In genomic region chr10:93783216-93784013, GRCm38 (mm10) we compare ENCODE assay signal across 20 mouse cellular contexts. TPM values are rescaled to one million over a fixed set of nuclear protein-coding genes. Genes with fewer than 3 reads are reported as not detected.
DNase-seq lines count a peak whose midpoint lies in the region; ATAC-seq and TF ChIP-seq lines count a peak whose summit lies in the region.
"Had no signal": no experiment of that assay in that cellular context is flagged by ENCODE, and none has a peak within 500 bp of the region (broad histone marks: within the 10 kb centered on the region; RNA-seq: fewer than 3 reads in every experiment).

No protein-coding gene starts in this region.

- no peak overlapping the region for H3K27ac ChIP-seq in stomach, postnatal 0 days (replicated peaks)
- H3K27ac ChIP-seq: embryonic facial prominence, embryonic 12.5 days; limb, embryonic 15.5 days; neural tube, embryonic 15.5 days had no signal

- H3K4me1 ChIP-seq in stomach, postnatal 0 days (replicated peaks; ENCODE audit: control insufficient read depth, insufficient read depth): no peaks in the 10 kb centered on the region
- H3K4me1 ChIP-seq: embryonic facial prominence, embryonic 12.5 days; limb, embryonic 15.5 days; neural tube, embryonic 15.5 days had no signal

- DNase-seq in heart, adult 11 months: peak; percentile 58
- no peak for DNase-seq in heart, postnatal 36 days
- peak; percentile 29 for DNase-seq in right cerebral cortex, adult 18-20 months
- DNase-seq in right cerebral cortex, postnatal 25 days: no peak
- DNase-seq in NIH3T3 (ENCODE audit: low read depth): peak; percentile 69
- DNase-seq in stomach, postnatal 0 days (ENCODE audit: low spot score): peak; percentile 17
- no peak for DNase-seq in kidney, postnatal 14 days
- DNase-seq: cerebellum, adult 8-10 months; gastrocnemius, postnatal 10 days; kidney, adult 9 months; kidney, postnatal 4 days; liver, postnatal 0 days; thymus, postnatal 25 days had no signal

- intact Hi-C loops in heart, postnatal 36 days (cut with DNase I): loop anchor here (1.0 kb wide), 1 partner anchor 11 kb away; no protein-coding TSS in a partner anchor

- H3K9me3 ChIP-seq in stomach, postnatal 0 days (ENCODE audit: control insufficient read depth, low read length): no peaks in the 10 kb centered on the region
- H3K9me3 ChIP-seq: embryonic facial prominence, embryonic 12.5 days; limb, embryonic 15.5 days; neural tube, embryonic 15.5 days had no signal

- no peaks in the 10 kb centered on the region for H3K27me3 ChIP-seq in stomach, postnatal 0 days (ENCODE audit: control insufficient read depth, insufficient read depth, low read length)
- H3K27me3 ChIP-seq: embryonic facial prominence, embryonic 12.5 days; limb, embryonic 15.5 days; neural tube, embryonic 15.5 days had no signal

- WGBS in stomach, postnatal 0 days: 54% methylated on average over 15 of the region's 15 CpGs

- no peak for ATAC-seq in stomach, postnatal 0 days (ENCODE audit: low FRiP score, low TSS enrichment)
- ATAC-seq: liver, postnatal 0 days had no signal

- H3K9ac ChIP-seq in stomach, postnatal 0 days (ENCODE audit: low read length): no peak overlapping the region
- H3K9ac ChIP-seq: embryonic facial prominence, embryonic 12.5 days; limb, embryonic 15.5 days; liver, postnatal 0 days; neural tube, embryonic 15.5 days had no signal

- no peak for TF ChIP-seq EP300 in stomach, postnatal 0 days (optimal IDR thresholded peaks at IDR 0.05)

- H3K4me3 ChIP-seq in stomach, postnatal 0 days (ENCODE audit: low read depth, low read length): no peak overlapping the region
- H3K4me3 ChIP-seq: embryonic facial prominence, embryonic 12.5 days; limb, embryonic 15.5 days; neural tube, embryonic 15.5 days had no signal

- TF ChIP-seq CTCF in stomach, postnatal 0 days (IDR thresholded peaks at IDR 0.05; ENCODE audit: low read depth): no peak

- no peaks in the 10 kb centered on the region for H3K36me3 ChIP-seq in stomach, postnatal 0 days (ENCODE audit: control insufficient read depth, insufficient read depth, low read length)
- H3K36me3 ChIP-seq: embryonic facial prominence, embryonic 12.5 days; limb, embryonic 15.5 days; neural tube, embryonic 15.5 days had no signal

- no peak overlapping the region for H3K4me2 ChIP-seq in stomach, postnatal 0 days (replicated peaks; ENCODE audit: low read depth)
- H3K4me2 ChIP-seq: embryonic facial prominence, embryonic 12.5 days; limb, embryonic 15.5 days; neural tube, embryonic 15.5 days had no signal

RNA-seq across cellular contexts. Expression of gene Usp44, which starts 47.9 kb away (rescaled TPM):
- not detected for total RNA-seq in heart, postnatal 36 days (2021)
- not detected in 2 replicates for polyA plus RNA-seq in stomach, postnatal 0 days (2015; fragmentation: Nextera tagmentation; extraction: Ambion mirVana)
- total RNA-seq: heart, adult 8-10 months; layer of hippocampus, postnatal 14 days; left cerebral cortex, postnatal 25 days; megakaryocyte-erythroid progenitor cell, adult 5-6 weeks had no signal

Comparison
In these comparisons a context has a peak if more than half of its experiments do, and no peak if none do; other contexts are left out.
1. DNase-seq: peak in heart, adult 11 months (single experiment), right cerebral cortex, adult 18-20 months (single experiment), NIH3T3 (single experiment) and stomach, postnatal 0 days (single experiment); none in heart, postnatal 36 days (0 of 2), right cerebral cortex, postnatal 25 days (single experiment) and kidney, postnatal 14 days (single experiment).